Mouse (Mus musculus): Measurements from ENCODE around the gene Platr17.

- no peak for TF ChIP-seq CTCF (IDR thresholded peaks at IDR 0.05; ENCODE audit: low read depth, low read length)
- TF ChIP-seq POLR2A (IDR thresholded peaks at IDR 0.05; ENCODE audit: extremely low read depth, insufficient read depth, low read length) = 0 out of 2 replicates have a peak, but pooled peaks have one; percentile 9
Measured at GRCm38 (mm10) chr17:33915671-33916250, 10.8 kb downstream of the Platr17 start, which contains the start of the genes Tapbp and Zbtb22.
